Mouse (Mus musculus) megakaryocyte-erythroid progenitor cell, adult 5 weeks (primary cell): Measurements from ENCODE around the gene Snta1. TPM values are rescaled to one million over a fixed set of nuclear protein-coding genes. Genes with fewer than 3 reads are reported as not detected.

Source experiments
- polyA plus RNA-seq: library from polyadenylated mRNA; stranded (reverse); fragments of >175 nt; gene quantifications from 2 replicates; pipeline ENCODE4 v1.2.3, GENCODE M21; 2012

The Snta1 gene
- 0.61 and 0.64 TPM in 2 replicates for polyA plus RNA-seq

GRCm38 (mm10) chr2:154407643-154408445, at the start of gene Snta1:
Gene Snta1, minus strand, starts transcription at chr2:154408099.

GRCm38 (mm10) chr2:154436458-154437190, 28.7 kb upstream of the Snta1 start, which contains the start of gene Cbfa2t2:
Gene Cbfa2t2, plus strand, starts transcription at chr2:154436481.

GRCm38 (mm10) chr2:154372842-154373500, 34.9 kb downstream of the Snta1 start, which contains the start of gene Cdk5rap1:
Gene Cdk5rap1, minus strand, starts transcription at chr2:154373010.

Other genes with a start within 250 kb of the Snta1 start
- not detected in 2 replicates for gene Bpifa5, start 245.5 kb downstream of the Snta1 start, polyA plus RNA-seq
- not detected in 2 replicates for gene Bpifb1, start 217.3 kb downstream of the Snta1 start, polyA plus RNA-seq
- 0.13 and 0.18 TPM in 2 replicates for gene Bpifb5, start 184.4 kb downstream of the Snta1 start, polyA plus RNA-seq
- gene Bpifb9a, start 150.2 kb downstream of the Snta1 start, polyA plus RNA-seq = not detected in 2 replicates
- not detected in 2 replicates for gene Bpifb9b, start 100.9 kb downstream of the Snta1 start, polyA plus RNA-seq
- gene Cdk5rap1, start 35.1 kb downstream of the Snta1 start, polyA plus RNA-seq = 0.35 and 0.51 TPM in 2 replicates
- gene Cbfa2t2, start 28.4 kb upstream of the Snta1 start, polyA plus RNA-seq = 6.4 and 9.7 TPM in 2 replicates
- gene 1700003F12Rik, start 139.0 kb upstream of the Snta1 start, polyA plus RNA-seq = 0.14 and 1.5 TPM in 2 replicates
- gene Actl10, start 143.7 kb upstream of the Snta1 start, polyA plus RNA-seq = 0.05 and 0.34 TPM in 2 replicates
- 1.4 and 2.2 TPM in 2 replicates for gene Necab3, start 150.8 kb upstream of the Snta1 start, polyA plus RNA-seq
- gene E2f1, start 161.8 kb upstream of the Snta1 start, polyA plus RNA-seq = 86.2 and 96.3 TPM in 2 replicates
- gene Pxmp4, start 195.6 kb upstream of the Snta1 start, polyA plus RNA-seq = 3.8 and 4.1 TPM in 2 replicates
- gene Zfp341, start 205.2 kb upstream of the Snta1 start, polyA plus RNA-seq = 7.1 and 8.1 TPM in 2 replicates
- 1.7 and 2.9 TPM in 2 replicates for gene 4930519P11Rik, start 205.3 kb upstream of the Snta1 start, polyA plus RNA-seq
- gene Chmp4b, start 243.6 kb upstream of the Snta1 start, polyA plus RNA-seq = 145 and 166 TPM in 2 replicates